Mouse (Mus musculus) midbrain, embryonic 14.5 days (tissue): ENCODE measurements around the gene Lsamp. TPM values are rescaled to one million over a fixed set of nuclear protein-coding genes. Genes with fewer than 3 reads are reported as not detected.
A peak's percentile ranks its signal among the peaks of the same experiment; 100 is the strongest.

Experiments used
- ATAC-seq: fragments of 200-750 bp; cut with Nextera tagmentation; 2 replicates; pipeline ENCODE4 v1.8.0; 2017; ENCODE audit warnings: moderate number of reproducible peaks, moderate library complexity; ENCODE audit not compliant: low FRiP score, low TSS enrichment
- DNase-seq: peaks from one replicate; pipeline ENCODE4 v3.0.0-alpha.2; 2015
- H3K27ac ChIP-seq: fragments of 300-500 bp; sonication (generic); replicated peaks from 2 replicates; pipeline ENCODE4 v1.5.1; 2014; ENCODE audit warnings: mild to moderate bottlenecking, low read depth, low read length, moderate library complexity
- H3K27me3 ChIP-seq: fragments of 300-500 bp; sonication (generic); 2 replicates; pipeline ENCODE4 v1.6.1; 2014; ENCODE audit warnings: low read length, control low read depth, mixed read lengths; ENCODE audit not compliant: control insufficient read depth, insufficient read depth
- H3K36me3 ChIP-seq: fragments of 300-500 bp; sonication (generic); 2 replicates; pipeline ENCODE4 v1.6.1; 2014; ENCODE audit warnings: low read length, control low read depth; ENCODE audit not compliant: control insufficient read depth, insufficient read depth
- H3K4me1 ChIP-seq: fragments of 300-500 bp; sonication (generic); 2 replicates; pipeline ENCODE4 v1.6.1; 2014; ENCODE audit warnings: mild to moderate bottlenecking, antibody characterized with exemption, low read length, control low read depth; ENCODE audit not compliant: control insufficient read depth, insufficient read depth
- H3K4me2 ChIP-seq: fragments of 300-500 bp; sonication (generic); 2 replicates; pipeline ENCODE4 v1.6.1; 2014; ENCODE audit warnings: mild to moderate bottlenecking, low read length, moderate library complexity
- H3K4me3 ChIP-seq: fragments of 300-500 bp; sonication (generic); replicated peaks from 2 replicates; pipeline ENCODE4 v1.5.1; 2014; ENCODE audit warnings: low read depth, low read length
- H3K9ac ChIP-seq: fragments of 300-500 bp; sonication (generic); replicated peaks from 2 replicates; pipeline ENCODE4 v1.6.1; 2014; ENCODE audit warnings: mild to moderate bottlenecking, low read length, moderate library complexity
- H3K9me3 ChIP-seq: fragments of 300-500 bp; sonication (generic); 2 replicates; pipeline ENCODE4 v1.6.1; 2016; ENCODE audit warnings: low read length, control low read depth, mixed read lengths; ENCODE audit not compliant: control insufficient read depth
- WGBS: fragments of 180-500 bp; shearing (Covaris S2); extraction: QIAGEN DNeasy Blood & Tissue Kit; methylation state at CpG from one replicate; pipeline ENCODE4 v1.1.7; 2014; 5-methylcytosine and 5-hydroxymethylcytosine counted together
- polyA plus RNA-seq: library from polyadenylated mRNA; unstranded; fragments of >200 nt; fragmentation: Nextera tagmentation; extraction: Ambion mirVana; gene quantifications from 2 replicates; pipeline ENCODE4 v1.2.1, GENCODE M21; 2014

The Lsamp gene
- polyA plus RNA-seq, 1 experiment from 2014 or later = 79.5 TPM

DNA sequence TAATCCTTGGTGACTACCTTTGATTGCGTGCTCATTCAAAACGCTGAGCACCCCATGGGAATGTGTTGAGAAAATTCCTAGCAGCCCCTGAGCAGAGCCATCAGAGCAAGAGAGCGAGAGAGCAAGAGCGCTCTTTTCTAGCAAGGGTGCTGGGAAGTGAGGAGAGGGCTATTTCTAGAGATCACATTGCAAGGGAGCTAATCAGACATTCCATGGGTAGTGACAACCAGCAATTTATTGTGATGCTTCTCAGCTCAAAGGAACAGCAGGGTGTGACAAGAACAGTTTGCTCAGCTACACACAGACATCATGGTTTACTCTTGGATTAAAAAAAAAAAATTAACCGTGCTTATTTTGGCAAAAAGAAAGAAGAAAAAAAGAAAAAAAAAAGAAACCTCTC lies 487.8 kb downstream of the Lsamp start:
- 54% methylated on average over 5 of the region's 5 CpGs for WGBS
- no peaks in the 10 kb centered on the region for H3K36me3 ChIP-seq
- H3K9ac ChIP-seq = no peak overlapping the region
- no peak for ATAC-seq
- DNase-seq = no peak
- H3K9me3 ChIP-seq = no peaks in the 10 kb centered on the region
- no peak overlapping the region for H3K4me3 ChIP-seq
- H3K27me3 ChIP-seq = no peaks in the 10 kb centered on the region
- no peak overlapping the region for H3K27ac ChIP-seq
- no peak overlapping the region for H3K4me2 ChIP-seq
- H3K4me1 ChIP-seq = no peaks in the 10 kb centered on the region

GRCm38 (mm10) chr16:40491606-40492005 lies 507.4 kb downstream of the Lsamp start:
- 89% methylated on average over 2 of the region's 2 CpGs for WGBS
- H3K27me3 ChIP-seq = no peaks in the 10 kb centered on the region
- ATAC-seq = no peak
- no peaks in the 10 kb centered on the region for H3K36me3 ChIP-seq
- H3K4me3 ChIP-seq = no peak overlapping the region
- no peak for DNase-seq
- H3K4me2 ChIP-seq = no peak overlapping the region
- H3K27ac ChIP-seq = no peak overlapping the region
- H3K4me1 ChIP-seq = no peaks in the 10 kb centered on the region
- H3K9ac ChIP-seq = no peak overlapping the region
- H3K9me3 ChIP-seq = no peaks in the 10 kb centered on the region; the same call in 1 of the 2 replicates

- no peak overlapping the region for H3K4me3 ChIP-seq
- peak; percentile 48 for DNase-seq
- H3K27me3 ChIP-seq = no peaks in the 10 kb centered on the region
- H3K4me2 ChIP-seq = no peak overlapping the region
- H3K36me3 ChIP-seq = no peaks in the 10 kb centered on the region
- no peak overlapping the region for H3K27ac ChIP-seq
- ATAC-seq = peak; percentile 66; the same call in 1 of the 2 replicates
- peaks cover 9% of the 10 kb centered on the region for H3K4me1 ChIP-seq
- H3K9ac ChIP-seq = no peak overlapping the region
- H3K9me3 ChIP-seq = no peaks in the 10 kb centered on the region
- 22% methylated on average over 3 of the region's 3 CpGs for WGBS
Observed at GRCm38 (mm10) chr16:40504262-40504960, 520.2 kb downstream of the Lsamp start.

GRCm38 (mm10) chr16:40509146-40510030 lies 525.2 kb downstream of the Lsamp start:
- ATAC-seq = peak; percentile 82
- H3K27ac ChIP-seq = no peak overlapping the region; the same call in 1 of the 2 replicates
- 33% methylated on average over 7 of the region's 7 CpGs for WGBS
- H3K9me3 ChIP-seq = no peaks in the 10 kb centered on the region
- no peak overlapping the region for H3K9ac ChIP-seq
- no peaks in the 10 kb centered on the region for H3K27me3 ChIP-seq
- DNase-seq = peak; percentile 72
- H3K4me3 ChIP-seq = no peak overlapping the region
- H3K4me2 ChIP-seq = no peak overlapping the region
- H3K36me3 ChIP-seq = no peaks in the 10 kb centered on the region
- peaks cover 10% of the 10 kb centered on the region for H3K4me1 ChIP-seq

GRCm38 (mm10) chr16:40536754-40537153 lies 552.6 kb downstream of the Lsamp start:
- Histone ChIP-seq H3K4me2 (no peak overlapping the region), H3K9ac (no peak overlapping the region), H3K27me3 (no peaks in the 10 kb centered on the region), H3K4me1 (no peaks in the 10 kb centered on the region), H3K36me3 (no peaks in the 10 kb centered on the region), H3K9me3 (no peaks in the 10 kb centered on the region), H3K4me3 (no peak overlapping the region), H3K27ac (no peak overlapping the region)
- 25% methylated on average over 1 of the region's 1 CpGs for WGBS
- no peak for DNase-seq
- no peak for ATAC-seq

DNA sequence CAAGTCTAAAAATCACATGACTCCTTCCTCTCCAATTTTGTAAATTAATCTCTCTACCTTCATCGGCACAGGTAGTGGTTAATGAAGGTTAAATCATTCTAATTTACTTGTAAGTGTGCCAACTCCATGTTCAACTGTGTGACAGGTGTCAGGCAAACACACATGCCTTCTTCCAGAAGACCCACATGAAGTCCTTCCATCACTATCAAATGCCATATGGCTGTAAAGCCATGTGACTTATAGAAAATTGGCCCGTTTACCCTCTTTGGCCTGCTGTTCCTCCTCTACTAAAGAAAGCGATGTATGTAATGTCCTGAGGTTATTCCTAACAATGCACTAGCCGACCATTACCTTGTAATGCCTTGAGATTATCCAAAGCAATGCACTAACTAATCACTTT lies 565.5 kb downstream of the Lsamp start:
- Histone ChIP-seq H3K9ac (no peak overlapping the region), H3K27ac (no peak overlapping the region), H3K4me3 (no peak overlapping the region), H3K4me1 (no peaks in the 10 kb centered on the region), H3K36me3 (no peaks in the 10 kb centered on the region), H3K9me3 (no peaks in the 10 kb centered on the region), H3K4me2 (no peak overlapping the region), H3K27me3 (no peaks in the 10 kb centered on the region)
- WGBS = 90% methylated on average over 4 of the region's 4 CpGs
- DNase-seq = no peak
- ATAC-seq = no peak

- WGBS = 92% methylated on average over 1 of the region's 1 CpGs
- H3K9me3 ChIP-seq = no peaks in the 10 kb centered on the region
Observed at GRCm38 (mm10) chr16:40555608-40556007, 571.4 kb downstream of the Lsamp start.

DNA sequence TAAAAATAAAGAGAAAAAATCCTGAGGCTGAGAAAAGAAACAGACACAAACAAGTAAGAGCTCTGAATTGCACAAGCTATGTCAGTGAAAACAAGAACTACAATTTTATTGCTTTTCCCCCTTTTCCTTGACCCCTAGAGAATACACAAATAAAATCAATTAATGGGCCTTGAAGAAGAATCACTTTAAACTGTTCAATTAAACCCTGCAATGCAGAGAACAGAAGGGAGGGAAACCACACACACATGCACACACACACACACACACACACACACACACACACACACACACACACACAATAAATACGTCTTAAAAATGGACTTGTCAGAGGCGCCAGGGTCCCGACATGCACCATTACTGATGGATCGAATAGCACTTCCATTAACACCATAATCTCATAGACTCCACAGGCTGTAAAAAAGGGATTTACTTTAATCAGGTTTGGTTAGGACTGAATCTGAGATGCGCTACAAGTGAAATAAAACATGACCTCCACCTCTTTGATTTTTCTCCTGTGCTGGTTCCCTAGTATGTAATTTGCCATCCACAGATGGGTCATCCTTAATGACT lies 573.6 kb downstream of the Lsamp start:
- H3K4me2 ChIP-seq = no peak overlapping the region
- WGBS = 68% methylated on average over 5 of the region's 5 CpGs
- H3K4me1 ChIP-seq = no peaks in the 10 kb centered on the region
- H3K4me3 ChIP-seq = no peak overlapping the region
- no peak overlapping the region for H3K9ac ChIP-seq
- no peak overlapping the region for H3K27ac ChIP-seq
- no peaks in the 10 kb centered on the region for H3K27me3 ChIP-seq
- no peak for ATAC-seq
- DNase-seq = no peak
- no peaks in the 10 kb centered on the region for H3K9me3 ChIP-seq
- H3K36me3 ChIP-seq = no peaks in the 10 kb centered on the region

More at GRCm38 (mm10) chr16:40555608-40556007, 571.4 kb downstream of the Lsamp start:
- DNase-seq (no peak), ATAC-seq (no peak)
- H3K36me3 ChIP-seq = no peaks in the 10 kb centered on the region
- H3K9ac ChIP-seq = no peak overlapping the region
- no peak overlapping the region for H3K4me2 ChIP-seq
- H3K4me1 ChIP-seq = no peaks in the 10 kb centered on the region
- no peak overlapping the region for H3K4me3 ChIP-seq
- H3K27ac ChIP-seq = no peak overlapping the region
- no peaks in the 10 kb centered on the region for H3K27me3 ChIP-seq
